Mouse (Mus musculus): Measurements from ENCODE around the gene Cd6. TPM values are rescaled to one million over a fixed set of nuclear protein-coding genes. Genes with fewer than 3 reads are reported as not detected.

Gene Cd6
- polyA plus RNA-seq, 1 experiment from 2014 or later: 0.06 TPM

- H3K79me2 ChIP-seq (ENCODE audit: inconsistent target): no peaks in the 10 kb centered on the region
- no peaks in the 10 kb centered on the region for H3K36me3 ChIP-seq (ENCODE audit: inconsistent target)
- H3K4me3 ChIP-seq (ENCODE audit: inconsistent target): no peak overlapping the region
- 90% methylated on average over 9 of the region's 10 CpGs for WGBS (ENCODE audit: missing documents)
- no peak overlapping the region for H3K27ac ChIP-seq
Observed at GRCm38 (mm10) chr19:10772866-10773265, 57.0 kb downstream of the Cd6 start.

GRCm38 (mm10) chr19:10771995-10772394 is 57.9 kb downstream of the Cd6 start:
- H3K79me2 ChIP-seq (ENCODE audit: inconsistent target): no peaks in the 10 kb centered on the region
- H3K36me3 ChIP-seq (ENCODE audit: inconsistent target): no peaks in the 10 kb centered on the region
- 86% methylated on average over 7 of the region's 7 CpGs for WGBS (ENCODE audit: missing documents)
- no peak overlapping the region for H3K27ac ChIP-seq
- no peak overlapping the region for H3K4me3 ChIP-seq (ENCODE audit: inconsistent target)

DNA sequence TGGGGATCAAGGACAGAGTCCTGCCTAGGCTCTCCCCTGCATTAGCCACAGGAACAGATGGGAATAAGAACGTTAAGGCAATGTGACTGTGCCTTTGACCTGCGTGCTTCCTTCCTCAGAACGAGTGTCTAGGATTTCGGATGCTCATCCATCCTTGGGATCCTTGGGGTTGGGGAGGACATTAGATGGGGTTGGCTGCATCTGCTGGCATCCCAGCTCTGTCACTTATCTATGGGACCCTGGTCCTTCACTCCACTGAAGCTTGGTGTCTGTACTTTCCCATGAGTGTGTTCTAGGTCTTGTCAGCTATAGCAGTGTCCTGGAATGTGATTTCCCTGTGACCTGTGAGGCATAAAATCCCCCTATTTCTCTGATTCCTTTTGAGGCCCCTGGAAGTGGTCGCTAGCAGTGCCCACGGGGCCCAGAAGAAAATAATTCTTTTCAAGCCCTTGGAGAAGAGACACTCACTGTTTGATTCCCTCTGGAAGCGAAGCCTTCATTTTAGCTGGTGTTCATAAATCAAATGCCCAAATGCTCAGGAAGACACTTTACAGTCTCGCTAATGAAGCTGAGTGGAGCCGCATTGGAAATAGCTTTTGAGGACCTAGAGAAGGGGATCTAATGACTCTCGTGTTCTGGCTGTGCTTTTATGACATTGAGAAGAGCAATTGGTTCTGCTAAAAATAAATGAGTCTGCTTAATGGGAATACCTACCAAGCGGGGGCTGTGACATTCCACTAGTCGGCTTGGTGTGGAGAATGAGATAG is 60.2 kb downstream of the Cd6 start:
- 90% methylated on average over 12 of the region's 12 CpGs for WGBS (ENCODE audit: missing documents)
- Histone ChIP-seq H3K4me3 (ENCODE audit: inconsistent target) (no peak overlapping the region), H3K79me2 (ENCODE audit: inconsistent target) (no peaks in the 10 kb centered on the region), H3K36me3 (ENCODE audit: inconsistent target) (no peaks in the 10 kb centered on the region), H3K27ac (no peak overlapping the region)

- Histone ChIP-seq H3K36me3 (ENCODE audit: inconsistent target) (no peaks in the 10 kb centered on the region), H3K4me3 (ENCODE audit: inconsistent target) (no peak overlapping the region), H3K79me2 (ENCODE audit: inconsistent target) (no peaks in the 10 kb centered on the region), H3K27ac (no peak overlapping the region)
- 92% methylated on average over 6 of the region's 6 CpGs for WGBS (ENCODE audit: missing documents)
Observed at GRCm38 (mm10) chr19:10768694-10769428, 61.0 kb downstream of the Cd6 start.

- H3K27ac ChIP-seq: no peak overlapping the region
- H3K36me3 ChIP-seq (ENCODE audit: inconsistent target): no peaks in the 10 kb centered on the region
- WGBS (ENCODE audit: missing documents): 97% methylated on average over 10 of the region's 10 CpGs
- H3K4me3 ChIP-seq (ENCODE audit: inconsistent target): no peak overlapping the region
- H3K79me2 ChIP-seq (ENCODE audit: inconsistent target): no peaks in the 10 kb centered on the region
Observed at GRCm38 (mm10) chr19:10767631-10768030, 62.2 kb downstream of the Cd6 start.

DNA sequence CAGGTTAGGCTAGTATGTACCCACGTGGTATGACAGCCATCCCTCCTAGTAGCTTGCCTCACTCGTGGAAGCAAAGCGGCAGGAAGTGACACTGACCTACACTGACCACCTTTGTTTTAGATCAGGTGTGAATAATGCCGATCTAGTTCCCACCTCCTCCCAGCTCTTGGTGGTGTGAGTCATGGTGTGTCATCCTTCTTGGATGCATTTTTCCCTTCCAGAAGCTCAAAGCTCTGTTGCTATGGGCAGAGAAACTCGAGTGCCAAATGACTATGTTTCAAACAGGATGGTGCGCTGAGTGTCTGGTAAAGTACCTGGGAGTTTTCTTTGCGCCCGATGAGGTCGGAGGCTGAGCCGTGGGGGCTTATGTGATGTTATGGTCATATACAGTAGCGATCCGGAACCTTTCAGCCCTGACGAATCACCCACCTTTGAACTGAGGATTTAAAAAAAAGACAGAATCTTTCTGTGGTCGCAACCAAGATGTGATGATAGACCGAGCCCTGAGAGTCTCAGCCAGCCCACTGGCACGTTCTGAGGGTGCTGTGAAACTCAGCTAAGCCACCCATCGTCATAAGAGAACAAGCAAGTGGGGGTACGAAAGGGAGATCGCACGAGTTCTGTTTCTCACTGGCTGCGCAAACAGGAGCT is 66.4 kb downstream of the Cd6 start:
- no peaks in the 10 kb centered on the region for H3K79me2 ChIP-seq (ENCODE audit: inconsistent target)
- 87% methylated on average over 21 of the region's 21 CpGs for WGBS (ENCODE audit: missing documents)
- H3K36me3 ChIP-seq (ENCODE audit: inconsistent target): no peaks in the 10 kb centered on the region
- no peak overlapping the region for H3K27ac ChIP-seq
- H3K4me3 ChIP-seq (ENCODE audit: inconsistent target): no peak overlapping the region

DNA sequence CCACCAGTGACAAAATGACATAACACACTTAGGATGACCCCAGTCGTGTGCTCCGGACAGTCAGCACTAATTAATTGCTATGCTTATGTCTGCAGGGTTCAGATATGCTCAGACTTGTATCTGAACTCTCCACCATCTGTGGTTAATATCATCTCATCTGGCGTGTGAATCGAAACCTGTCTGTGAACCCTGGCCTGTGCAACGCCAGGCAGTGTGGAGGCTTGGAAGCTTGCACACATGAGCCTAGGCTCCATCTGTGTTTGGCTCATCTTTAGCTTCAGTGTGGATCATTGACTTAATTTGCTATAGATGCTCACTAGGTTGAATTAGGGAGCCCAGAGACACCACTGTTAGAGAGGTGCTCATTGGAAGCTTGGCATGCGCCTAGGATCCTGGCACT is 67.4 kb downstream of the Cd6 start:
- 91% methylated on average over 6 of the region's 6 CpGs for WGBS (ENCODE audit: missing documents)
- H3K79me2 ChIP-seq (ENCODE audit: inconsistent target): no peaks in the 10 kb centered on the region
- H3K36me3 ChIP-seq (ENCODE audit: inconsistent target): no peaks in the 10 kb centered on the region

GRCm38 (mm10) chr19:10761794-10762415 is 68.0 kb downstream of the Cd6 start:
- Histone ChIP-seq H3K36me3 (ENCODE audit: inconsistent target) (no peaks in the 10 kb centered on the region), H3K27ac (no peak overlapping the region)

More for the DNA sequence above, 67.4 kb downstream of the Cd6 start:
- no peak overlapping the region for H3K27ac ChIP-seq
- H3K4me3 ChIP-seq (ENCODE audit: inconsistent target): no peak overlapping the region

DNA sequence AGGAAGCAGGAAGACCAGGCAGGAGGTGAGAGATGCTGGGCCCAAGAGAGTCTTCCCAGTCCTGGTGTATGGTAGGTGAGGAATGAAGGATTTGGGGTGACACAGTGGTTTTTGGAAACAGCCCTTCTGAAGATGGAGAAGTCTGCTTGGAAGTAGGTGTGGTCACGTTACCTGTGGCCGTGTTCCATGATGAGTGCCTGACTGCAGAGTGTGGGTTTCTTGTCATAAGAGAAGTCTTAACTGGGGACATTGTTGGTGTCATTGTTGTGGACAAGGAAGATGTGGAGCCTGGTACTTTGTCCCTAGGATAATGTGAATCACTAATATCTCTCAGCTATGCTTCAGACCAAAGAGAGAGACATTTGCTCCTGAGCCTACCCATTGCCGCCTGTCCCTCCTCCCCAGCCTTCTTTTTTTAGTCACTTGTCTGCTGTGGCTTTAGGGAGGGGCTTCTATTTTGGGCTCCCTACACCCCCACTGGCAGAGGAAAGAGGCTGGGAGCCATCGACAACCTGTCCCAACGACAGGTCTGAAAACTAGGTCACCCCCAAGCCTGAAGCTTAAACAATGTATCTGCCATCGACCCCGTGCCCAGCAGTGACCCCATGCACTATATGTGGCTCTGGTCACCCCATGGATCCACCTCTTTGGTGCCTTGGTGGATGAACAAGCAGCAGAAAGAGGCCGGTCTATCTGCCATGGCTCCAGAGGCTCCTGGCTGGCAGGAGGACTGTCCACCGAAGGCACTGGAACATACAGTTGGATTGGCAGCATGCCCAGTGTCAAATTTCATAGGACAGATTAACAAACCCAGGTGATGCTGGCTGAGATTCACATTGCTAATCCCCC is 69.7 kb downstream of the Cd6 start:
- Histone ChIP-seq H3K4me3 (ENCODE audit: inconsistent target) (no peak overlapping the region), H3K27ac (no peak overlapping the region), H3K79me2 (ENCODE audit: inconsistent target) (no peaks in the 10 kb centered on the region), H3K36me3 (ENCODE audit: inconsistent target) (no peaks in the 10 kb centered on the region)
- WGBS (ENCODE audit: missing documents): 71% methylated on average over 9 of the region's 9 CpGs

More at GRCm38 (mm10) chr19:10761794-10762415, 68.0 kb downstream of the Cd6 start:
- Histone ChIP-seq H3K4me3 (ENCODE audit: inconsistent target) (no peak overlapping the region), H3K79me2 (ENCODE audit: inconsistent target) (no peaks in the 10 kb centered on the region)
- WGBS (ENCODE audit: missing documents): 90% methylated on average over 8 of the region's 8 CpGs

DNA sequence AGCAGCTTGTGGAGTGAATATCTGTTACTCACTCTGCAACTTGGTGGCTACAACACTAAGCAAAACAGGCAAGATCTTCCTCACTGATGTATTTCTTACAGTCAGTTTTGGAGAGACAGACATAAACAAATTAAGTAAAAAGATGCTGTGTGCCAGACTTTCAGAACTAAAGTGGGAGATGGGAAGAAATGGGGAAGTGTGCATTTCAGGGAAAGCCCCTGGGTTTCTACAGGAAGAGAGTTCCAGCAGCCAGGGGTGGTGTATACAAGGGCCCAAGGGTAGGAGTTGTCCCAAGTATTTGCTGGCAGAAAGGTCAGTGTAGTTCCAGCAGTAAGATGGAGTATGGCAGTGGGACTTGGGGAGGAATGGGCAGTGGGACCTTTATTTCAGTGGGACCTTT is 70.3 kb downstream of the Cd6 start:
- Histone ChIP-seq H3K36me3 (ENCODE audit: inconsistent target) (no peaks in the 10 kb centered on the region), H3K27ac (no peak overlapping the region), H3K4me3 (ENCODE audit: inconsistent target) (no peak overlapping the region), H3K79me2 (ENCODE audit: inconsistent target) (no peaks in the 10 kb centered on the region)

DNA sequence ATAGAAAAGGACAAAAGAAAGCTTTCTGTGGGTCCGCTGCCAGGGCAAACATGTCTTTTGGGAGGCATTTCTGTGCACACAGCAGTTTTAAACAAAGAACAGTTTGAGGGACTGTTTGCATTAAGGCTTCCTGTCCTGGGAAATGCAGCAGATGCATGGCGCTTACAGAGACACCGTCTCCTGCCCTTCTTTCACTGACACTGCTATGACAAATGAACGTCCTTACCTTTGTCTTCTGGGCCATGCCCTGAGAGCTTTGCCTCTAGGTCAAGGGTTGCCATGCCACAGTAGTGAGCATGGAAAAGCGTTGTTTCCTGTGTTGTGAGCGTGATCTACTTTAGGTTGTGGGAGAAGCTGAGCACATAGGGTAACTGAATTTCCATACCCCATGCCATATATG is 71.2 kb downstream of the Cd6 start:
- WGBS (ENCODE audit: missing documents): 97% methylated on average over 6 of the region's 6 CpGs
- no peak overlapping the region for H3K4me3 ChIP-seq (ENCODE audit: inconsistent target)
- no peak overlapping the region for H3K27ac ChIP-seq
- no peaks in the 10 kb centered on the region for H3K79me2 ChIP-seq (ENCODE audit: inconsistent target)
- no peaks in the 10 kb centered on the region for H3K36me3 ChIP-seq (ENCODE audit: inconsistent target)

DNA sequence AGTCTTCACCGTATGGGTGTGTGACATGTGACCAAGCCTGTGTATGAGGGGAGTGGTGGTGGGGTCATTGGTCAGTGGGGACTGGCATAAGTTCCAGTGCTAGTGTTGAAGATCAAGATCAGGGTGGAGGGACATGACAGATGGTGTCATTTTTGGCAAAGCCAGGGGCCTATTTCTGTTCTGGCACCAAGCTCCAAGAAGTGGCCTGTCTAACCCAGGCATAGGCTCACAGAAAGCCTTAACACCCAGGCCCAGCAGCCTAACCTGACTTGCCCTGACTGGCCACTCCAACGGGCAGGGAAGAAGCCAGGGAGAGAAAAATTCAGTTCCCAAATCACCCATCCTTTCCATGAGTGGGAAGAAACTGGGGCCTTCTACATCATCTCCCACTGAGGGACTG is 72.3 kb downstream of the Cd6 start:
- H3K79me2 ChIP-seq (ENCODE audit: inconsistent target): no peaks in the 10 kb centered on the region
- 97% methylated on average over 2 of the region's 2 CpGs for WGBS (ENCODE audit: missing documents)
- no peaks in the 10 kb centered on the region for H3K36me3 ChIP-seq (ENCODE audit: inconsistent target)
- H3K27ac ChIP-seq: no peak overlapping the region
- H3K4me3 ChIP-seq (ENCODE audit: inconsistent target): no peak overlapping the region

GRCm38 (mm10) chr19:10757125-10757524 is 72.7 kb downstream of the Cd6 start:
- Histone ChIP-seq H3K79me2 (ENCODE audit: inconsistent target) (no peaks in the 10 kb centered on the region), H3K4me3 (ENCODE audit: inconsistent target) (no peak overlapping the region), H3K27ac (no peak overlapping the region), H3K36me3 (ENCODE audit: inconsistent target) (no peaks in the 10 kb centered on the region)

GRCm38 (mm10) chr19:10752646-10753045 is 77.2 kb downstream of the Cd6 start:
- H3K36me3 ChIP-seq (ENCODE audit: inconsistent target): no peaks in the 10 kb centered on the region
- 100% methylated on average over 5 of the region's 5 CpGs for WGBS (ENCODE audit: missing documents)
- no peak overlapping the region for H3K4me3 ChIP-seq (ENCODE audit: inconsistent target)
- no peak overlapping the region for H3K27ac ChIP-seq
- no peaks in the 10 kb centered on the region for H3K79me2 ChIP-seq (ENCODE audit: inconsistent target)

Measured in macrophage (primary cell).